Comparison of ENCODE assay signal across 21 mouse cellular contexts in the genomic region with DNA sequence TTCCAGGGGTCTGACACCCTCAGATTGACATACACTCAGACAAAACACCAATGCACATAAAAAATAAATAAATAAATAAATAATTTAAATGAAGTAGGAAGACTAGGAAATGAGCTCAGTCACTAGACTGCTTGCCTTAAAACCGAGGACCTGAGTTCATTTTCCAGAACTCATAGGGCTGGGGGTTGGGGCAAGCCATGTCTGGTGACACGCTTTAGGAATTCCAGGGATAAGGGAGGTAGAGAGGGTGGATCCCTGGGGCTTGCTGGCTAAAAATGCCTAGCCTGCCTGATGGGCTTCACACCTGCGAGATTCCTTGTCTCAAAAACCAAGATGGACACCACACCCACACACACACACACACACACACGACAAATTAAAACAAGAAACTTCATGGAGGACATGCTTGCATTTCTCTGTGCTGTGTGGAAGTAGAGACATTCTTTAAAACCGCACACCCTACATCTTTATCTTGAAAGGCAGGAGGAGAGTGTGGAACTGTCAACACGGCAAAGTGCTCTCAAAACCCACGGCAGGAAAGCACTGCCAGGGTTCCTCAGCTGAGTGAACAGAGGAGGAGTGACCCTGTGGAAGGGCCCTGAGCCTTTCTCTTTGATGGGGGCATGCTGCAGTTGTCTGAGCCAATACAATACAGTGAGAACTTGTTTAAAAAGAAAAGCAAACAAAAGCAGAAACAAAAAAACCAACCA. TPM values are rescaled to one million over a fixed set of nuclear protein-coding genes. Genes with fewer than 3 reads are reported as not detected.
A peak's percentile ranks its signal among the peaks of the same experiment; 100 is the strongest.
DNase-seq lines count a peak whose midpoint lies in the region; ATAC-seq and TF ChIP-seq lines count a peak whose summit lies in the region.
"Had no signal": no experiment of that assay in that cellular context is flagged by ENCODE, and none has a peak within 500 bp of the region (broad histone marks: within the 10 kb centered on the region; RNA-seq: fewer than 3 reads in every experiment).

No protein-coding gene starts in this region.

- WGBS in heart, embryonic 10.5 days: 24% methylated on average over 7 of the region's 7 CpGs
- 17% methylated on average over 7 of the region's 7 CpGs for WGBS in heart, embryonic 16.5 days
- 39% methylated on average over 7 of the region's 7 CpGs for WGBS in lung, embryonic 14.5 days
- WGBS in hindbrain, embryonic 11.5 days: 75% methylated on average over 7 of the region's 7 CpGs

- no peak for DNase-seq in heart, embryonic 10.5 days (ENCODE audit: low spot score)
- no peak for DNase-seq in heart, adult 18-20 months
- DNase-seq in heart, adult 8-10 months (ENCODE audit: low spot score): no peak
- peak; percentile 52 for DNase-seq in lung, embryonic 14.5 days
- peak; percentile 74 for DNase-seq in lung, postnatal 25 days (ENCODE audit: low spot score)
- no peak for DNase-seq in adrenal gland, postnatal 36 days
- DNase-seq in hindbrain, embryonic 11.5 days (ENCODE audit: low spot score): no peak
- DNase-seq: cerebellum, adult 11 months; cerebellum, adult 9-11 months; gastrocnemius, postnatal 10 days; heart, postnatal 10 days; kidney, adult 18-20 months; kidney, postnatal 4 days; liver, embryonic 13.5 days; midbrain, embryonic 14.5 days; right cerebral cortex, postnatal 14 days had no signal

- no peaks in the 10 kb centered on the region for H3K36me3 ChIP-seq in heart, embryonic 10.5 days
- no peaks in the 10 kb centered on the region for H3K36me3 ChIP-seq in heart, embryonic 16.5 days (ENCODE audit: control insufficient read depth, insufficient read depth)
- no peaks in the 10 kb centered on the region for H3K36me3 ChIP-seq in lung, embryonic 14.5 days (ENCODE audit: insufficient read depth)
- H3K36me3 ChIP-seq in hindbrain, embryonic 11.5 days (ENCODE audit: control insufficient read depth, insufficient read depth, low read length): no peaks in the 10 kb centered on the region
- H3K36me3 ChIP-seq: embryonic facial prominence, embryonic 15.5 days; forebrain, embryonic 15.5 days; liver, embryonic 13.5 days had no signal

- H3K9me3 ChIP-seq in heart, embryonic 10.5 days: no peaks in the 10 kb centered on the region
- no peaks in the 10 kb centered on the region for H3K9me3 ChIP-seq in heart, embryonic 16.5 days (replicated peaks; ENCODE audit: control insufficient read depth, low read length)
- no peaks in the 10 kb centered on the region for H3K9me3 ChIP-seq in lung, embryonic 14.5 days (ENCODE audit: low read depth, low read length)
- no peaks in the 10 kb centered on the region for H3K9me3 ChIP-seq in hindbrain, embryonic 11.5 days (ENCODE audit: control insufficient read depth, low read length)
- H3K9me3 ChIP-seq: embryonic facial prominence, embryonic 15.5 days; forebrain, embryonic 15.5 days; liver, embryonic 13.5 days had no signal

- H3K4me2 ChIP-seq in heart, embryonic 16.5 days (ENCODE audit: low read depth, low read length): peak overlapping the region; percentile 29
- H3K4me2 ChIP-seq in lung, embryonic 14.5 days: no peak overlapping the region
- no peak overlapping the region for H3K4me2 ChIP-seq in hindbrain, embryonic 11.5 days (replicated peaks; ENCODE audit: low read depth, low read length)
- H3K4me2 ChIP-seq: embryonic facial prominence, embryonic 15.5 days; forebrain, embryonic 15.5 days; hindbrain, embryonic 14.5 days; liver, embryonic 13.5 days had no signal

- no peaks in the 10 kb centered on the region for H3K27me3 ChIP-seq in heart, embryonic 10.5 days (ENCODE audit: insufficient read depth, poor library complexity, severe bottlenecking)
- no peaks in the 10 kb centered on the region for H3K27me3 ChIP-seq in heart, embryonic 16.5 days (ENCODE audit: control insufficient read depth, insufficient read depth, low read length)
- H3K27me3 ChIP-seq in lung, embryonic 14.5 days (ENCODE audit: insufficient read depth, low read length): no peaks in the 10 kb centered on the region
- H3K27me3 ChIP-seq in hindbrain, embryonic 11.5 days (ENCODE audit: control insufficient read depth, insufficient read depth, low read length): no peaks in the 10 kb centered on the region
- H3K27me3 ChIP-seq: embryonic facial prominence, embryonic 15.5 days; forebrain, embryonic 15.5 days had no signal

- no peak overlapping the region for H3K4me3 ChIP-seq in heart, embryonic 10.5 days
- no peak overlapping the region for H3K4me3 ChIP-seq in heart, embryonic 16.5 days (ENCODE audit: low read length)
- H3K4me3 ChIP-seq in lung, embryonic 14.5 days (ENCODE audit: low read depth, low read length): no peak overlapping the region
- no peak overlapping the region for H3K4me3 ChIP-seq in hindbrain, embryonic 11.5 days (ENCODE audit: low read depth, low read length)
- H3K4me3 ChIP-seq: embryonic facial prominence, embryonic 15.5 days; forebrain, embryonic 15.5 days; liver, embryonic 13.5 days had no signal

- no peak for TF ChIP-seq CTCF in lung, embryonic 14.5 days (IDR thresholded peaks at IDR 0.05; ENCODE audit: low read depth)

- H3K9ac ChIP-seq in heart, embryonic 16.5 days (ENCODE audit: low read length): no peak overlapping the region
- H3K9ac ChIP-seq in lung, embryonic 14.5 days: no peak overlapping the region
- no peak overlapping the region for H3K9ac ChIP-seq in hindbrain, embryonic 11.5 days (ENCODE audit: low read depth, low read length)
- H3K9ac ChIP-seq: embryonic facial prominence, embryonic 15.5 days; forebrain, embryonic 15.5 days; hindbrain, embryonic 14.5 days; liver, embryonic 13.5 days had no signal

- peak overlapping the region; percentile 17 for H3K27ac ChIP-seq in heart, embryonic 10.5 days
- peak overlapping the region; percentile 1; the same call in 1 of the 2 replicates for H3K27ac ChIP-seq in heart, embryonic 16.5 days (ENCODE audit: low read length)
- no peak overlapping the region; the same call in 1 of the 2 replicates for H3K27ac ChIP-seq in lung, embryonic 14.5 days (ENCODE audit: low read depth)
- no peak overlapping the region for H3K27ac ChIP-seq in hindbrain, embryonic 11.5 days (ENCODE audit: low read depth, low read length)
- H3K27ac ChIP-seq: embryonic facial prominence, embryonic 15.5 days; forebrain, embryonic 15.5 days; hindbrain, embryonic 14.5 days; liver, embryonic 13.5 days had no signal

- 0 out of 2 replicates have a peak, but pooled peaks have one; percentile 63 for ATAC-seq in heart, embryonic 16.5 days (replicated peaks; ENCODE audit: extremely low read depth, insufficient read depth, low FRiP score)
- ATAC-seq in lung, embryonic 14.5 days (ENCODE audit: insufficient read depth): peak; percentile 62; the same call in 1 of the 2 replicates
- no peak for ATAC-seq in hindbrain, embryonic 11.5 days (ENCODE audit: low FRiP score)
- ATAC-seq: forebrain, embryonic 15.5 days; inflammation-experienced regulatory T-cells, adult 6 months had no signal

- peaks cover 47% of the 10 kb centered on the region for H3K4me1 ChIP-seq in heart, embryonic 10.5 days
- H3K4me1 ChIP-seq in heart, embryonic 16.5 days (ENCODE audit: control insufficient read depth, insufficient read depth, low read length): peaks cover 33% of the 10 kb centered on the region
- H3K4me1 ChIP-seq in lung, embryonic 14.5 days (ENCODE audit: insufficient read depth): peaks cover 10% of the 10 kb centered on the region
- no peaks in the 10 kb centered on the region for H3K4me1 ChIP-seq in hindbrain, embryonic 11.5 days (replicated peaks; ENCODE audit: control insufficient read depth, insufficient read depth, low read length)
- H3K4me1 ChIP-seq: forebrain, embryonic 15.5 days had no signal

RNA-seq across cellular contexts. Expression of a gene that starts 13.5 kb away (rescaled TPM):
- 13.3 and 14.4 TPM in 2 replicates for polyA plus RNA-seq in heart, embryonic 10.5 days (2016; fragmentation: Nextera tagmentation; extraction: Ambion mirVana)
- total RNA-seq in heart, adult 18-20 months (2021): 10 to 100 TPM in 1 of 2 experiments, 1 to 10 TPM in 1; 9.7 to 11.2 TPM
- 12.2 and 15.6 TPM in 2 replicates for polyA plus RNA-seq in heart, embryonic 16.5 days (2015; fragmentation: Nextera tagmentation; extraction: Ambion mirVana)
- total RNA-seq in heart, adult 8-10 months (2022): 10 to 100 TPM in 2 of 4 experiments, 1 to 10 TPM in 2; 8.0 to 10.3 (median 9.1) TPM
- 27.6 and 31.4 TPM in 2 replicates for polyA plus RNA-seq in lung, embryonic 14.5 days (2014; fragmentation: Nextera tagmentation; extraction: Ambion mirVana)
- 10 to 100 TPM; 20.6 to 26.8 TPM for total RNA-seq in adrenal gland, postnatal 36 days (2021)
- polyA plus RNA-seq in hindbrain, embryonic 11.5 days (2014; fragmentation: Nextera tagmentation; extraction: Ambion mirVana): 10.0 and 10.8 TPM in 2 replicates

Comparison
In these comparisons a context has a peak if more than half of its experiments do, and no peak if none do; other contexts are left out.
1. DNase-seq: peak in lung, embryonic 14.5 days (single experiment) and lung, postnatal 25 days (single experiment); none in heart, embryonic 10.5 days (single experiment), heart, adult 18-20 months (0 of 2), heart, adult 8-10 months (single experiment), adrenal gland, postnatal 36 days (0 of 2) and hindbrain, embryonic 11.5 days (single experiment).
2. H3K27ac ChIP-seq: peak in heart, embryonic 10.5 days (single experiment) and heart, embryonic 16.5 days (single experiment); none in lung, embryonic 14.5 days (single experiment) and hindbrain, embryonic 11.5 days (single experiment).